Mouse (Mus musculus) kidney, adult 2 months (tissue): ENCODE results near the gene Slc32a1.

ENCODE experiments used
- CTCF ChIP-seq: fragments of 200-500 bp; conservative IDR thresholded peaks from 2 replicates; pipeline ENCODE4 v1.5.1; 2011; ENCODE audit warnings: low read depth, mild to moderate bottlenecking, control low read depth, low read length, moderate library complexity, mixed read lengths; ENCODE audit not compliant: insufficient read depth, insufficient read length
- POLR2A ChIP-seq: fragments of 200-500 bp; IDR thresholded peaks from one replicate; pipeline ENCODE4 v1.6.1; 2011; ENCODE audit warnings: low read depth, low read length, control low read depth

DNA sequence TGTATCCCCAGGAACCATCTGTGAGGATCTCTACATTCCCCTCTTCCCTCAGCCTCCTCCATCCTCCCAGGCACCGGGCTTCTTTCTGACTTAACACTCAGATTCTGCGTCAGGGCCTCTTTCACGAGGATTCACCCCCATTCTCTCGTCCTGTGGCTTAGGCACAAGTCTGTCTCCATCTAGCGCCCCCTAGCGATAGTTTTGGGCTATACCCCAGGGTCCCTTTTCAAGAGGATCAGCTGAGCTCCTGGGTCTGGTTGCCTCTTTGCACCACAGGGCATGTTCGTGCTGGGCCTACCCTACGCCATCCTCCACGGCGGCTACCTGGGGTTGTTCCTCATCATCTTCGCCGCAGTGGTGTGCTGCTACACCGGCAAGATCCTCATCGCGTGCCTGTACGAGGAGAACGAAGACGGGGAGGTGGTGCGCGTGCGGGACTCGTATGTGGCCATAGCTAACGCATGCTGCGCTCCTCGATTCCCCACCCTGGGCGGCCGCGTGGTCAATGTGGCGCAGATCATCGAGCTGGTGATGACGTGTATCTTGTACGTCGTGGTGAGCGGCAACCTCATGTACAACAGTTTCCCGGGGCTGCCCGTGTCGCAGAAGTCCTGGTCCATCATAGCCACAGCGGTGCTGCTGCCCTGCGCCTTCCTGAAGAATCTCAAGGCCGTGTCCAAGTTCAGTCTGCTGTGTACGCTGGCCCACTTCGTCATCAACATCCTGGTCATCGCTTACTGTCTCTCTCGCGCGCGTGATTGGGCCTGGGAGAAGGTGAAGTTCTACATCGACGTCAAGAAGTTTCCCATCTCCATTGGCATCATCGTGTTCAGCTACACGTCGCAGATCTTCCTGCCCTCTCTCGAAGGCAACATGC, 3.2 kb downstream of the Slc32a1 start:
- TF ChIP-seq POLR2A (no peak), CTCF (peak; percentile 44)
